Mouse (Mus musculus) kidney, postnatal 25 days (tissue): ENCODE results near the gene Txlng.
"Not testable (repeated sequence)": the region's sequence is repeated elsewhere in the genome, so short reads cannot be mapped to it uniquely, and the experiment has no call there.

ENCODE experiments used
- DNase-seq, 2 experiments: peaks; one replicate each; pipeline ENCODE4 v3.0.0; 2021; ENCODE audit warnings: mixed read lengths in 2 of 2

Txlng gene

DNA sequence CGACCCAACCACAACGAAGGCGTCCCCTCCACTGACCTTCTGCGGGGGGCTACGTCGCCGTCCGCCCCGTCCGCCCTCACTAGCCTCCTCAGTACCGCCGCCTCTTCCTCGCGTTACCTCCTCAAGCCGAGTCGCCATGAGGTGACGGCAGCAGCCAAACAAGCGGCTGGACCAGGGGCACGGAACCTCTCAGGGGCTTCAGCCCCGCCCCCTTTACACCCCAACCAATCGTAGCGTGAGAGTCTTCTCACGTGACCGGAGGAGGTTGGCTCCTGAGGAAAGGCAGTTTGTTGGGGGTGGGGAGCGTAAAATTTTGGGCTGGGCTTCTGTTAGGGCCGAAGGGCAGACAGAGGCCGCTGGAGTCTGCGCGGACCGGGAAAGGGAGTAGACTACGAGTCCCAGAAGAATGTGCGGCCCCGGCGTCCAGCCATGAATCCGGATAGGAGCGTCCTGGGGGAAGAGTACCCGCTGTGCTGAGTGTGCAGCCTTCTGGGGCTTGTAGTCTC is at the start of gene Txlng:
TSS of gene Txlng (minus strand) at position 252 of the 506 bp plus-strand sequence.
- DNase-seq: peak; percentile 97 to 99

DNA sequence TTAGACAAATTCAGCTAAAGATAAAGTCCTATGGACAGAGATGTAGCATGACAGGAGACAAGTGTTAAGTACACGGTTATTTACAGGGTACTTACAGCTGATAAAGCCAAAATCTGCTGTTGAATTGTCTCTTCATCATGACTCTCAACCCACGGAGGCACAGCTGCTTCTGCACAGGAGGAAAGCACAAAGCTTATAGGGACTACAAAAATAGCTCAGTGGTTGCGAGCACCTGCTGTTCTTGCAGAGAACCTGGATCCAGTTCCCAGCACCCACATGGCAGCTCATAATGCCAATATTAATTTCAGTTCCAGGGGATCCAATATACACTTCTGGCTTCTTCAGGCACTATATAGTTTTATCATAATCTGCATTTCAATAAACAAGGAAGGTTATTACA is 49.0 kb upstream of the Txlng start:
- no peak for DNase-seq

DNA sequence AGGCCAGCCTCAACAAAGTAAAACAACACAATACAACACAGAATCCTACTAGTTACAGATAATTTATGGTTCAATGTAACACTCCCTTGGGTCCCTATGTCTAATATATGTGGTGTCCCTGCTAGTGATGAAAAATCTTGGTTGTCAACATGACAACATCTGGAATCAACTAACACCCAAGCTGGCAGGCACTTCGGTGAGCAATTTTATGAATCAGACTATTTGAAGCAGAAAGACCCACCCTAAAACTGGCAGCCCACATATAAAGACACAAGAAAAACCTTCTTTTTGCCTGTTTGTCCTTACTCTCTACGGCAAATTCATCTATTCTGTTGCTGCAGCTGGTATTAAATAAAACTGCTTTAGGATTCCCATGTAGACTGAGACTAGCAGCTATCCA is 44.5 kb upstream of the Txlng start:
- DNase-seq: no peak

DNA sequence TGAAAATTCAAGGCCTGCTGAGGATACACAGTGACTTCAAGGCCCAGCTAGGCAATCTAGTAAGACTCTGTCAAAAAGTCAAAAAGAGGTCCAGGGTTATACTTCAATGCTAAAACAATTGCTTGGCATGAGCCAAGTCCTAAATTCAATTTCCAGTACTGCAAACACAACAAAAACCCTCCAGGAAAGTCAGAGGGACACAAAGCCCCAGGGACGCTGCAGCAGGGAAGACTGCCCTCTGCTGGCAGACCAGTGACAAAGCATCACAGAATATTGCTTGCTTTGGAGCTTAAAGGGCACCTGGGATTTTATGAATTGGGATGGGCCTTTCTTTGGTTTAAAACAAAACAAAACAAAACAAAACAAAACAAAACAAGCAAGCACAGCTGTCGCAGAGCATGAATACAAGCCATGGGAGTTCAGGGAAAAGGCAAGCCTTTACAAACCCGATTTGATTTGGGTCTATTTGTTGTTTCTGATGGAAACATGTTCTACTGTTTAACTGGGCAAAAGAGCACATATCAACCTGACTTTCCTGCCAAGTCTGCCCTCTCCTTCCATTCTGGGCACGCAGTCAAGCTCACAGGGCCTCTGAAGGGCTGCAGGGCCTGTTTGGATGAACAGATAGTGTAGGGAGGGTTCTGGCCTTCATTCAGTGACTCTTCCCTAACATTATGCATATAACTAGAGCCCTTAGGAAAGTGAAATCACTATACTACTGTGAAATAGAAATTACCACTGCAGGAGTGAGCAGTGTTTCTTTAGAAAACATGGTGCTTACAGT is 42.7 kb upstream of the Txlng start:
- no peak for DNase-seq

DNA sequence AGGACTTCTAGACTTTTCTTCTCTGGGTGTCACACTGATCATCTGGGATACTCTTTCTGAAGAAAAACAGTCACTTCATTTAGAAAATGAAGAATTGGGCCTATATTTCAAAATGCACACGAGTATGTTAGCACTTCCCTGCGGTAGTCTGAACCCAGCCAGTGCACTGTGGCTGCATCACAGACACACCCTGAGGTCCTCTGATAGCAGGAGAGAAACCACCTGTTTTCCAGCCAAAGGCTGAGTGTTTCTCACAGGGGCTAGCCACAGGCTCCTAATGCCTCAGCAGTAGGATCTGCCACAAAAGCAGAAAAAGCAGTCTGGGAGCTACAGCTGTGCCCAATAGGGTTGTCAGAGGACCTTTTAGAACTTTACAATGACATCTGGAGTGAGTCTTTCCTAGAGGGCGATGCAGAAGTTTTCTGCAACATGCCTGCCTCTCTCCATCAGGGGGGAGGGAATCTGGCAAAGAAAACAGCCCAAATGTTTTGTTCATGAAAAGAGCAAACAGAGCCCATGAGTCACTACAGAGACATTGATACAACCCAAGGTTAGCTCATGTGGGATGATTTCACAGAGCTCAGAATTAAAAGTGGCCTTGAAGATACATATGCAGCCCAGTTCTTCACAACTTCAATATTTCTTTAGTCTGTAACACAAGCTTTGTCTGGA is 39.2 kb upstream of the Txlng start:
- DNase-seq: no peak

DNA sequence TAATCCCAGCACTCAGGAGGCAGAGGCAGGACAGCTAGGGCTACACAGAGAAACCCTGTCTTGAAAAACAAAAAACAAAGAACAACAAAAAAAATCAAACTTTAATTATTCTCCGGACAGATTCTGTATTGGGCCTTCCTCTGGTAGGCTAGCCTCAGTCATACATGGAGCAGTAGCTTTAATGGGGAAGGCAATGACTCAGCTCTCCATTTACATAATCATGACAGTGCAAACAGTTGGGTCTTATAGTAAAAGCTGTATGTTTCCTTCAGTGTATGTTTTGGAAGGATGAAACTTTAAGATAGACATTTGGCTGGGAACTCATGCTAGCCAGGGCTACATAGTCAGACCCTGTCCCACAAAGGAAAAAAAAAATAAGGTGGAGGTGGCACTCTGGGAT is 19.4 kb upstream of the Txlng start:
- DNase-seq: no peak

DNA sequence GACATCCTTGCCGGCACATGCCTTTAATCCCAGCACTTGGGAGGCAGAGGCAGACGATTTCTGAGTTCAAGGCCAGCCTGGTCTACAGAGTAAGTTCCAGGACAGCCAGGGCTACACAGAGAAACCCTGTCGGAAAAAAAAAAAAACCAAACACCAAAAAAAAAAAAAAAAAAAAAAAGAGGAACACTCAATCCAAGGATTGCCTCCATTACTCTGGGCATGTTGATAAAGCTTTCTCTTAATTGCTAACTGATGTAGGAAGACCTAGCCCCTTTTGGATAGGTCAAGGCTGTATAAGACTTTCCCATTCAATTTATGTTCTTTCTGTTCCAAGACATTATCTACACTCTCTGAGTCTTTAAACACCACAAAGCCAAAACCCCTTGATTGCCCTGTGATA is 16.3 kb upstream of the Txlng start:
- DNase-seq: no peak

DNA sequence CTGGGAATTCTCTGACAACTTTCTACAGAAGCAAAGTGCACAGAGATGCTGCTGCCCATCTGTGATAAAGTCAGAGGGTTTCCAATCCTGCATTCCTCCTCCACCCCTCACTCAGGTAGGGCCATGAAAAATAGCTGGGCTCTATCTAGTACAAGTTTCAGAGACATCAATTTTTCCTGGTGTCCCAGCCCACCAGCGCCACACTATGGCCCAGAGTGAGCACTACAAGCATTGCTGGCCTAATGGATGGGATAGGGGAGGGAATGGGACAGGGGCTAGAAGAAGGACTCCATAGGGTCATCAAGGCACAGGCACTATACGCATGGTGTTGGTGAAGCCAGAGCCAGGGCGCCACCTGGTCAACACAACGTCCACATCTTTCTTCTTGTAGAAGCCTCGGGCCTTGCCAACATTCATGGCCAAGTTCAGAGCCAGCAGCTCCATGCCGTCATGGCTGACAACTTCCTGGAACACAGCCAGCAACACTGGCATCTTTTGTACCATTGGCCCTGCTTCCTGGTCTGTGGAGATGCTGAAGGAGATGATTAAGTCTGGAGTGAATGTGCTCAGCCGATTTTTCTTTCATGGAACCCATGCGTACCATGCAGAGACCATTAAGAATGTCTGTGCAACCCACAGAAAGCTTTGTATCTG is 15.3 kb upstream of the Txlng start:
- DNase-seq: peak; percentile 31 to 62

DNA sequence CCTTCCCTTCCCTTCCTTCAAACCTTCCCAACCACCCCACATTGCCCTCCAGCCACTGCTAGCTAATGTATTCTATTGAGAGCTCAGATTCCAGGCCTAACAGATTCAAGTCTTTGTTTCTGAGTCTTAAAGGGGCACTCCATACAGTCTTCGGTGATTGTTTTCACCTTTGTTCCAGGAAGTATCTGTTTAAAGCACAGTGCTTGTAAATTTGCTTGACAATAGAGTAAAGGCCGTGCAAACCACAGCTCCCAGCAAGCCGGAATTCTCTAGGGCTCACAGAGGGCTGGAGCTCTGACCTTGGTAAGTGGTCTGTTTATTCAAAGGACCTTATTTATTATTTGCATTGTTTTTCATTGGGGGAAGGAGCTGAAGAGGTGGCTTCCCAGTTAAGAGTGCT is 2.8 kb upstream of the Txlng start:
- DNase-seq: no peak

DNA sequence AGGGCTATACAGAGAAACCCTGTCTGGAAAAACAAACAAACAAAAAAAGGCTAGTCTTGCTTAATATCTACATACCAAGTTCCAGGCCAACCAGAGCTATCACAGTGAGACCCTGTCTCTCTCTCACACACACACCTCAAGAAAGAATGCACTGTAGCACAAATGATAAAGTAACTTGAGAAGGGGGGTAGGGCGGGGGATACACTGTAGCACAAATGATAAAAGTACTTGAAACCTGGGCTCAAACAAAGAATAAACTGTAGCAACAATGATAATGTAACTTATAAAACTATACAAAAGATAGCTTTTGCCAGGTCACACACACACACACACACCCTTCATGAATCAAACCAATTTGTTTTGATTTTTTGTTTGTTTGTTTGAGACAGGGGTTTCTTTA is 2.3 kb upstream of the Txlng start:
- DNase-seq: no peak

DNA sequence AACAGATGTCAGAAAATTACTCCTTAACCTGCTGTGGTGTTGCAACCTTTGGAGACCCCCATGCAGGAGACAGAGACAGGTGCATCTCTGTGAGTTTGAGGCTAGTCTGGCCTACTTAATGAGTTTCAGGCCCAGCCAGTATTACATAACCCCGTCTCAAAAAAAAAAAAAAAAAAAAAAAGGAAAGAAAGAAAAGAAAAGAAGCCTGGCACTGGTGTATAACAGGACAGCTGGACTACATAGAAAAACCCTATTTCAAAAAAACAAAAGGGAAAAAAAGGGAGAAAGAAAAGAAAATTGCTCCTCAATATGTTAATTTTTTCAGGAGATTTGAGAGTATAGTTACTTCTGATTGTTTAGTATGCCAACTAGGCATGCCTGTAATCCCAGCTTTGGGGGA is 1.8 kb upstream of the Txlng start:
- no peak for DNase-seq

DNA sequence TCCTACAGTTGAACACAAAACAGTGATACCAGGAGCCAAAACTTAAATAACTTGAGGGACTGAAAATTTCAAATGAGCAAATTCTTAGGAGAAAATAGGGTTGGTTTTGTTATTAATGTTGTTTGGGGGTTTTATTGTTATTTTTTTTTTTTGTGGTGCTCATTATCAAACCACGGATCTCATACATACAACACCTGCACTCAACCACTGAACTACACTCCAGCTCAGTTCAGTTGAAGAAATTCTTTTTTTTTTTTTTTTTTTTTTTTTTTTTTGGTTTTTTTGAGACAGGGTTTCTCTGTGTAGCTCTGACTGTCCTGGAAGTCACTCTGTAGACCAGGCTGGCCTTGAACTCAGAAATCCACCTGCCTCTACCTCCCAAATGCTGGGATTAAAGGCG is 1.1 kb upstream of the Txlng start:
- not testable (repeated sequence) for DNase-seq

DNA sequence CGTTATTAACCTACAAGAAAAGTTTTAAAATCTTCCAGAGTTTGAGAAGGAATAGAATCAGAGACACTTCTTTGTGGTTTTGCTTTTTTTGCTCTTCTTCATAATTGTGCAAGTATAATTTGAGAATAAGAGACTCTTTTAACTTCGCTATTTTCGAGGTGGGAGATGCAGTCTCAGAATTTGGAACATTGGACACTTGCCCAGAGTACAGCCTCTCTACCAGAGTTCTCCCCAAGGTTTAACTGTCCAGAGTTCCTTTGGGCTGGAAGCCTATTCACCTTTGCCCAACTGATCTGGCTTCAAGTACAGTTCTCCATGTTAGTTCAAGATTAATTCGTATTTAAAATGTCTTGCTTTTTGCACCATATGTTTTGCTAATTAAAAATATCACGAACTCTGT is 487 bp upstream of the Txlng start:
- peak; percentile 41 to 61 for DNase-seq

DNA sequence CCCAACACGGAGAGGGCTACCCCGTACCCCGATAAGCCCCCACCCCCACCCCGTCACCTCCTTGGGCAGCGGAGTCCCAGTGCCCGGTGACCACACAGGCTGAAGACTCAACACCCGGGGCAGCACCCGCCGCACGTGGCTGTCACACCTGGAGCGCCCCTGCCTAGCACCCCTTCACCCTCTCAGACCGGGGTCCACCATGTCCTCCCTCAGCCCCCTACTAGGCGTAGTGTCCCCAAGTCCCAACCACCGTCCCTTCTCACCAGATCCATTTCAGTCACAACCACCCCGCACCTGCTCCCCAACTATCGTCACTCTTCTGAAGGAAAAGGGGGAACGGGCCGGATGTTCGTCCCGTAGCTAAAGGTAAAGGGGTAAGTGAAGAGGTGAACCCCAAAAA is 471 bp downstream of the Txlng start:
- peak; percentile 2 to 39 for DNase-seq

DNA sequence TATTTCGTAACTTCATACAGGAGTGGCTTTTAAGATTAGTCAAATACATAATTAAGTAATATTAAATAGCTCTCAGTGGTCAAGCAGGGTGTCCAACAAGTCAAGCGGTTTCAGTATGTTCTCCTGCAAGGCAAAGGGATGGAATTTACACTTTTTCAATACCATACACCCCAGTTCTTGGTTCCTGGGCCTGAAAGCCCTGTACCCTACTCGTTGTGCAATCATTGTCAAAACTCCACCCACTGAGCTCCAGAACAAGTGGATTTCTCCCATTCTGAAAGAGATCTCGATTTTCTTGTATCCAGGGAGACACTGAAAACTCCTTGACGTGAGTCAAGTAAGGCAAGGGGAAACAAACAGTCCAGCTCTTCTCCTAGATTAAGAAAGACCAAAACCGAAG is 1.2 kb downstream of the Txlng start:
- no peak for DNase-seq

DNA sequence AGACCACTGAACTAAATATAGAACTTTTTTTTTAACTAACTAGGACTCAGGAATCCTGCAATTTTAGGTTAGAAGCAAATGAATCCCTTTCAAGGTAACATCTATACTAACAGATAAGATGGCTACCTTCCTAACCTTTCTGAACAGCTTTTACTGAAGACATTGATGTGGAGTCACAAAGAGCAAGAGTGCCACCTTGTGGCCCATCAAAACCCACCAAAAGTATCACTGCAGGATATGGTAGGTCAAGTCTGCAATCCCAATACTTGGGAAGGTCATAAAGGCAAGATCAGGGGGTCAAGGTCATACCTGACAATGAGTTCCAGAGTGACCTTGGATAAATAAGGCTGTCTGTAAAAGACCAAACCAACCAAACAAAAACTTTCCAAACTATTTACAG is 28.9 kb downstream of the Txlng start:
- DNase-seq: peak; percentile 38 to 56

DNA sequence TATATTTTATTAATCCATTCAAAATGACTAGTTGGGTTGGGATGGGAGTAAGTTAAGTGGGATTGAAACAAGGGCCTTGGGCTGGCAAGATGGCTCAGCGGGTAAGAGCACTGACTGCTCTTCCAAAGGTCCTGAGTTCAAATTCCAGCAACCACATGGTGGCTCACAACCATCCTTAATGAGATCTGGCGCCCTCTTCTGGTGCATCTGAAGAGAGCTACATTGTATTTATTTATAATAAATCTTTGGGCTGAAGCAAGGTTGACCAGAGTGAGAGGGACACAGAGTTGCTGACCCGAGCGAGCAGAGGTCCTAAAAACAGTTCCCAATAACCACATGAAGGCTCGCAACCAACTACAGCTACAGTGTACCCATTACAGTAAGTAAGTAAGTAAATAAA is 37.9 kb downstream of the Txlng start:
- peak in 1 of 2 experiments; percentile 6 for DNase-seq

DNA sequence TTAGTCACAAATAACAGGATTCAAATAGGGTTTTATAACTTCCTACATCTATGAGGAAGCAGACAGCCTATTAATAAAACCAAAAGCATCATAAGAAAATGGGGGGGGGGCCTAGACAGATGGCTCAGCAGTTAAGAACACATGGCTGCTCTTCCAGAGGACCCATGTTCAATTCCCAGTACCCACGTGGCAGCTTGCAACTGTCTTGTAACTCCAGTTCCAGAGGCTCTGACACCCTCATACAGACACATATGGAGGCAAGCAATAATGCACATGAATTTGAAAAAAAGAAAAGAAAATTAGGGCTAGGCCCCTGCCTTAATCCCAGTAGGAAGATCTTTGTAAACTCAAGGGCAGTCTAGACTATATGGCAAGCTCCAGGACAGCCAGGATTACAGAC is 40.9 kb downstream of the Txlng start:
- DNase-seq: no peak

DNA sequence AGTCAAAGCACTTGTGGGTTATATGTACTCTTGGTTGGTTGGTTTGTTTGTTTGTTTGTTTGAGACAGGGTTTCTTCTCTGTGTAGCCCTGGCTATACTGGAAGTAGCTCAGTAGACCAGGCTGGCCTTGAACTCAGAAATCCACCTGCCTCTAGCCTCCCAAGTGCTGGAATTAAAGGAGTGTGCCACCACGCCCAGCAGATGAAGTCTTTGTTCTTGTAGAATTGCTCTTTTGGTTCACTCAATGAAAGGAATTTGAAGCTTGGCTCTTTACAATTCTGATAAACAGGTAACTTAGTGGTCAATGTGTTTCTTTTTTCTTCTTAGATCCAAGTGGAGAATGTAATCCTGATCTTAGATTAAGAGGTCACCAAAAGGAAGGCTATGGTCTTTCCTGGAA is 58.5 kb downstream of the Txlng start:
- no peak for DNase-seq

DNA sequence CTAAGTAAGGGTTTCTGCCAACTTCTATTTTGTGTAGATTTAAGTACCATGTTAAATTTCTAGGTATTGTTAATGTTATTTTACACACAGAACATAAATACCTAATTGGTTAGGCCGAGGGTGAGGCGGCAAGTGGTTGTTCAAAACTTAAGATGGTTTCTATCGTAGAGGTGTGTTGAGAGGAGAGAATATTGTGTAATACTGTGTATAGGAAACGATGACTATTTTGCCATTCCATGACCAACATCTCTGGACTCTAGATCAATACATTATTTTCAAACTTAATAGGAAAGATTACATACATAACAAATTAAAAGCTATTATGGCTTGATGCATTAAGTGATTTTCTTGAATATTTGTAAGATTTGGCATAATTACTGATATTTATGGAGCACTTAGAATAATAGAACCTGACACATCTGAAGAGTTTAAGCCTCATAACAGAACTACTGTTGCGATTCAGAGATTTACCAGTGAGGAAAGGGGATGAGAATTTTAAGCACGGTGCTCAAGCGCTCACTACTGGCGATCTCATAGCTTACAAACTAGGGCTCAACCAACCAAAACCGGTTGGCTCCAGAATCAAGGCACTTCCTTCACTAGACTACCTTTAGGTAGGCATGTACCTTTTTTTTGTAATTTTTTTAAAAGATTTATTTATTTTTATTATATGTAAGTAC is 67.4 kb downstream of the Txlng start:
- peak in 1 of 2 experiments; percentile 25 for DNase-seq

DNA sequence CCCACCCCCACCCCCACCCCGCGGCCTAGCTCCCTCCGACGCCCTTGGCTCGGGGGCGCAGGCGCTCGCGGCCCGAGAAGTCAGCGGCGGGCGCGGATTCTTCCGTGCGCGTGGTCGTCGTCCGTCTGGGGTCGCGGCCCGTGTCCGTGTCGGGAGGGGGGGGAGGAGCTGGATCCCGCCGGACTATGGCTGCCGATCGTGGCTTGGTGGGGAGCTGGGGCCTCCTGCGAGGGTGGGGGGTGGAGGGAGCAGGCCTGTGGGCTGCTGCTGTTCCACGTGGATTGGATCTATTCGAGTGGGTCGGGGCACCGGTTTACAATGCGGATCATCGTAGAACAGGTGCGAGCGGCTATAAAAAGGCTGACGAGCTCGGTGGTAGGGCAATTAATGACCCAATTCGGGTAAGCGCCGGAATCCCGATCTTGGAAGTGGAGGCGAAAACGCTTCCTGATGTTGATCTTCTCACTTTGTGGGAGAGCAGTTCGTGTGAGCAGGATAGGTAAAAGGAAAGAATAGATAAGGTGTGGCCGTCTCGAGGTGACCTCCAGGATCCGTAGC is 68.2 kb downstream of the Txlng start:
- peak; percentile 19 to 66 for DNase-seq

DNA sequence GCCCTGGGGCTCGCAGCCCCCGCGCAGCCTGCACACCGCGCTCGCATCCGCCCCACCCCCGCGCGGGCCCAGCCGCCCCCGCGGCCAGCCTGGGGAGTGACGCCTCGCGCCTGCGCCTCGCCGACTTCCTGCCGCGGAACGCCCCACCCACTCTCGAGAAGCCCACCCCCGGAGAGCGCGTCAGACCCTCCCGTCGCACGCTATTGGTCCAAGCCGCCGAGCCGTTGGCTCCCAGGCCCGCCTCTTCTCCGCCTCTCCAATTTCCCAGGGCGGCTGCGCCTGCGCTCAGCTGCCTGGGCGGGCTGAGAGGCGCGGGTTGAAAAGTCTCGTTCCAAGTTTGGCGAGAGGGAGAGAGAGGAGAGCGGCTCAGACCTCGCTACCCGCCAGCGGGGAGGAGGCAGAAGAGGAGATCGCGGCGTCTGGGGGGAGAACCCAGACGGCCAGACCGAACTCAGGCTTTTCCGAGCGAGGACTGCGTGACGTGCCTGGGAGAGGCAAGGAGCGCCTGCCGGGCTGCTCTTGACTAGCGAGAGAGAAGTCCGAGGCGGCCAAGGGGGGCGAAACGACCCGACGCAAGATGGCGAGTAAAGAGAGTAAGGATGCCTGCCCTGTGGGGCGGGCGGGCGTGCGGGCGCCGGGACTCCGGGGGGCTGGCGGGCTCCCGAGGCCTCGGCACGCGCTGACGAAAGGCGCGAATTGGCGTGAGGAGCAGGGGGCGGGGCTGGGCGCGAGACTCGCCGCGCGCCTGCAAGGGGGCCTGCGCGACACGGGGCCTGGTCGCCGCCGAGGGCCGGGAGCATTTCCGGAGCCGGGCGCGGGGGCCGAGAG is 68.9 kb downstream of the Txlng start, which contains the start of gene Rbbp7:
TSS of gene Rbbp7 (plus strand) at position 288 of the 828 bp plus-strand sequence.
- DNase-seq: peak; percentile 90 to 96
